Mouse (Mus musculus) embryonic facial prominence, embryonic 10.5 days (tissue): ENCODE measurements around the gene Ikbke. TPM values are rescaled to one million over a fixed set of nuclear protein-coding genes. Genes with fewer than 3 reads are reported as not detected.
"Not testable (repeated sequence)": the region's sequence is repeated elsewhere in the genome, so short reads cannot be mapped to it uniquely, and the experiment has no call there.

Experiments used
- DNase-seq: peaks from one replicate; pipeline ENCODE4 v3.0.0-alpha.2; 2017; ENCODE audit warnings: low spot score
- H3K27ac ChIP-seq: fragments of 300-500 bp; sonication (generic); replicated peaks from 2 replicates; pipeline ENCODE4 v1.5.1; 2016; ENCODE audit warnings: mild to moderate bottlenecking
- H3K27me3 ChIP-seq: fragments of 300-500 bp; sonication (generic); replicated peaks from 2 replicates; pipeline ENCODE4 v1.6.1; 2016; ENCODE audit warnings: low read depth, mild to moderate bottlenecking; ENCODE audit not compliant: poor library complexity, severe bottlenecking
- H3K36me3 ChIP-seq: fragments of 300-500 bp; sonication (generic); replicated peaks from 2 replicates; pipeline ENCODE4 v1.6.1; 2016; ENCODE audit warnings: mild to moderate bottlenecking, moderate library complexity
- H3K4me1 ChIP-seq: fragments of 300-500 bp; sonication (generic); 2 replicates; pipeline ENCODE4 v1.6.1; 2016
- H3K4me3 ChIP-seq: fragments of 300-500 bp; sonication (generic); 2 replicates; pipeline ENCODE4 v1.5.1; 2016; ENCODE audit warnings: mild to moderate bottlenecking, moderate library complexity
- H3K9me3 ChIP-seq: fragments of 300-500 bp; sonication (generic); 2 replicates; pipeline ENCODE4 v1.6.1; 2016; ENCODE audit warnings: mild to moderate bottlenecking
- WGBS: fragments of 180-500 bp; shearing (Covaris S2); methylation state at CpG from one replicate; pipeline ENCODE4 v1.1.7; 2016; 5-methylcytosine and 5-hydroxymethylcytosine counted together
- polyA plus RNA-seq: library from polyadenylated mRNA; unstranded; fragments of >200 nt; fragmentation: Nextera tagmentation; extraction: Ambion mirVana; gene quantifications from 2 replicates; pipeline ENCODE4 v1.2.1, GENCODE M21; 2016

Ikbke gene
- polyA plus RNA-seq = 0.94 and 1.6 TPM in 2 replicates

GRCm38 (mm10) chr1:131279456-131279776 is at the start of gene Ikbke:
TSS of gene Ikbke (minus strand) at chr1:131279606.
- no peaks in the 10 kb centered on the region for H3K9me3 ChIP-seq
- no peaks in the 10 kb centered on the region for H3K27me3 ChIP-seq
- peak within 1 kb of the TSS; percentile 47 for H3K4me3 ChIP-seq
- peak within 1 kb of the TSS; percentile 70 for H3K27ac ChIP-seq
- no peaks in the 10 kb centered on the region for H3K36me3 ChIP-seq
- WGBS = 45% methylated on average over 4 of the region's 4 CpGs
- peaks cover 43% of the 10 kb centered on the region for H3K4me1 ChIP-seq
- DNase-seq = no peak

- not testable (repeated sequence) for H3K4me3 ChIP-seq, H3K27ac ChIP-seq, DNase-seq, H3K9me3 ChIP-seq, H3K4me1 ChIP-seq, H3K27me3 ChIP-seq
- 95% methylated on average over 1 of the region's 1 CpGs for WGBS
- H3K36me3 ChIP-seq = peaks cover 54% of the 10 kb centered on the region
Observed at GRCm38 (mm10) chr1:131329093-131329492, 49.7 kb upstream of the Ikbke start.

GRCm38 (mm10) chr1:131327167-131327566 is 47.8 kb upstream of the Ikbke start:
- WGBS = 92% methylated on average over 1 of the region's 1 CpGs
- Histone ChIP-seq H3K4me1 (no peaks in the 10 kb centered on the region), H3K4me3 (no peak overlapping the region), H3K27ac (no peak overlapping the region), H3K27me3 (no peaks in the 10 kb centered on the region), H3K36me3 (peaks cover 43% of the 10 kb centered on the region), H3K9me3 (no peaks in the 10 kb centered on the region)
- DNase-seq = no peak

- no peak for DNase-seq
- H3K27ac ChIP-seq = no peak overlapping the region
- H3K9me3 ChIP-seq = no peaks in the 10 kb centered on the region
- H3K4me1 ChIP-seq = no peaks in the 10 kb centered on the region
- H3K27me3 ChIP-seq = no peaks in the 10 kb centered on the region
- no peak overlapping the region for H3K4me3 ChIP-seq
- 83% methylated on average over 3 of the region's 3 CpGs for WGBS
- peaks cover 52% of the 10 kb centered on the region for H3K36me3 ChIP-seq
Observed at GRCm38 (mm10) chr1:131324816-131325463, 45.5 kb upstream of the Ikbke start.

- no peak for DNase-seq
- no peaks in the 10 kb centered on the region for H3K4me1 ChIP-seq
- H3K36me3 ChIP-seq = peaks cover 74% of the 10 kb centered on the region
- no peak overlapping the region for H3K27ac ChIP-seq
- H3K27me3 ChIP-seq = no peaks in the 10 kb centered on the region
- 87% methylated on average over 3 of the region's 3 CpGs for WGBS
- no peak overlapping the region for H3K4me3 ChIP-seq
- no peaks in the 10 kb centered on the region for H3K9me3 ChIP-seq
Observed at GRCm38 (mm10) chr1:131319598-131320330, 40.4 kb upstream of the Ikbke start.

GRCm38 (mm10) chr1:131318397-131318796 is 39.0 kb upstream of the Ikbke start:
- DNase-seq = no peak
- Histone ChIP-seq H3K4me3 (no peak overlapping the region), H3K36me3 (peaks cover 79% of the 10 kb centered on the region), H3K4me1 (no peaks in the 10 kb centered on the region), H3K27me3 (no peaks in the 10 kb centered on the region), H3K9me3 (no peaks in the 10 kb centered on the region), H3K27ac (no peak overlapping the region)
- WGBS = 95% methylated on average over 2 of the region's 2 CpGs

GRCm38 (mm10) chr1:131317625-131318024 is 38.2 kb upstream of the Ikbke start:
- H3K4me1 ChIP-seq = no peaks in the 10 kb centered on the region
- no peak overlapping the region for H3K27ac ChIP-seq
- DNase-seq = no peak
- no peak overlapping the region for H3K4me3 ChIP-seq
- no peaks in the 10 kb centered on the region for H3K9me3 ChIP-seq
- peaks cover 85% of the 10 kb centered on the region for H3K36me3 ChIP-seq
- WGBS = 92% methylated on average over 5 of the region's 5 CpGs
- no peaks in the 10 kb centered on the region for H3K27me3 ChIP-seq

- WGBS = 87% methylated on average over 3 of the region's 3 CpGs
- H3K9me3 ChIP-seq = no peaks in the 10 kb centered on the region
- H3K36me3 ChIP-seq = peaks cover 69% of the 10 kb centered on the region
- H3K27ac ChIP-seq = no peak overlapping the region
- H3K27me3 ChIP-seq = no peaks in the 10 kb centered on the region
- H3K4me3 ChIP-seq = no peak overlapping the region
- no peak for DNase-seq
- H3K4me1 ChIP-seq = peaks cover 9% of the 10 kb centered on the region
Observed at GRCm38 (mm10) chr1:131311284-131311683, 31.9 kb upstream of the Ikbke start.

DNA sequence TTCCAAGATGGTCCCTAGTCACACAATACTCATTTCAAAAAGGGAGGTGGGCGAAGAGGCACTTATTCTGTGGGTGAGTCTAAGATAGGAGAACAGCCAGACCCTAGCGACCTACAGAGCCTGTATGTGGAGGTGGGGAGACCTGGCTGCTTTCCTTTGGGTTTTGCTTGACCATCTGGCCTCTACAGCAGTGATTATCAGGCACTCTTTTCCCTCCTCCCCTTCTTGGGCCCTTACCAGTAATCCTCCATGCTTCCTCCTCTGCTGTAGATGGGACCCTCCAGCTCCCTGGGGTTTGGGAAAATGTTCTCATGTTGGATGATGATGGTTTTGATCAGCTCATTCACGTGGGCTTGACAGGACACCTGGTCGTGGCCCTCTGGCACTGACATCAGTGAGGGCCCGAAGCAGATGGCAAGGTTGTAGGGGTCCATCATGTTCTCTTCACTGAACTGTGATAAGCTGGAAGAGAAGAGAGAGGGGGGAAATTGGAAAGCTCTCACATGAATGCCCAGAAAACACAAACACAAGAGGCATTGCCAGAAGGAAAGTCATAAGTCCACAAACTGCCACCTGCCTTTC is 30.9 kb upstream of the Ikbke start:
- DNase-seq = no peak
- Histone ChIP-seq H3K36me3 (peaks cover 59% of the 10 kb centered on the region), H3K27me3 (no peaks in the 10 kb centered on the region), H3K4me3 (no peak overlapping the region), H3K27ac (no peak overlapping the region), H3K4me1 (peaks cover 9% of the 10 kb centered on the region), H3K9me3 (no peaks in the 10 kb centered on the region)
- 90% methylated on average over 5 of the region's 5 CpGs for WGBS

DNA sequence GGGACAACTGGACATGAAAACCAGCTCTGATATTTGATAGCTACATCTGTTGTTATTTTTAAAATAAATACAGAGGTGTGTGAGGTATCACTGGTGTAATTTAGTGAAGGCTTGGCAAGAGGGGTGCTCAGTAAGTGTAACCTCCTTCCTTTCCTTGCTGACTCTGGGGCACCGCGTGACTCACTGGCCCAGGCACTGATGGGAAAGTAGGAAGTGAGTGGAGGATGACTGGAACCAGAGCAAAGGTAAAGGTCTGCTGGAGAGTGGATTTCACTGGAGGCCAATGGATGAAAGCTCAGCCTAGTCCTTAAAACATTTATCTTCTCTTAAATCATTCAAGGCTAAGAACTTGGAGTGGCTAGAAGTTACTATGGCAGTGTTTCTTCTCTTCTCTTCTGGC is 21.3 kb upstream of the Ikbke start:
- Histone ChIP-seq H3K36me3 (peaks cover 58% of the 10 kb centered on the region), H3K27me3 (no peaks in the 10 kb centered on the region), H3K4me1 (no peaks in the 10 kb centered on the region), H3K9me3 (no peaks in the 10 kb centered on the region), H3K4me3 (no peak overlapping the region), H3K27ac (no peak overlapping the region)
- 98% methylated on average over 2 of the region's 2 CpGs for WGBS
- DNase-seq = no peak

DNA sequence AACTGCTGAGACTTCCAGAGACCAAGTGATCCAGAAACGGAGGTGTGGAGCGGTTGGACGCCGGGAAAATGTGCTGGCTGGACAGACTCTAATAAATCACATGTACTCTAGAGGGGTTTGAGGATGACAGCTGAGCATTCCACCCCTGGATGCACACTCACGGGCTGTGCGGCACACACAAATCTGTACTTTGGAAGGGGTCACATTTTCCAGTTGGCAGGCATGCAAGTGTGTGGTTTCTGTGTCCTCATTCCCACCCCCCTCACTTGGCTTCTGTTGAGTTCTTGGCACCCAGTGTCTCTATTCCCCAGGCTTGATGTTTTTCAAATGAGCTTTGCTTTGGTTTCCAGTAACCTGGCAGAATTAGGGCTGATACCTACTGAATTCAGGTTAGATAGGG is 20.4 kb upstream of the Ikbke start:
- WGBS = 90% methylated on average over 6 of the region's 6 CpGs
- DNase-seq = no peak

DNA sequence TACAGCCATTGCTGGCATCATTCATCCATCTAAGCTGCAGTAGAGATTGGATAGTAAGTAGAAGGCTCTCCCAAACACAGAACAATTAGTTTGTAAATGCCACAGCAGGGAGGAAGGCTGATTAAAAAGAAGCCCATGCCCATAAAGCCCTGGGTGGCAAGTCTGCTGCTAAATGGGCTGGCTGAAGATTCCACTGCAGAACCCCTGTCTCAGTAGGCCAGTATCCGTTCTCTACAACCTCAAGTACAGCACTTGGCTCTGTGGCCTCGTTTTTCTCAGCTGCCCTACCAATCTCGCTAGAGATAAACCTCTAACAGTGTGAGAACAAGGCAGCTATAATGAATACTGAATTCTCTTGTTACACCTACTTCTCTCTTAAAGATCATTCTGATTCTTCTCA is 19.8 kb upstream of the Ikbke start:
- Histone ChIP-seq H3K4me3 (no peak overlapping the region), H3K27me3 (no peaks in the 10 kb centered on the region), H3K36me3 (peaks cover 71% of the 10 kb centered on the region), H3K27ac (no peak overlapping the region), H3K4me1 (no peaks in the 10 kb centered on the region), H3K9me3 (no peaks in the 10 kb centered on the region)
- 67% methylated on average over 3 of the region's 3 CpGs for WGBS
- no peak for DNase-seq

More for the DNA sequence above, 20.4 kb upstream of the Ikbke start:
- Histone ChIP-seq H3K36me3 (peaks cover 67% of the 10 kb centered on the region), H3K4me1 (no peaks in the 10 kb centered on the region), H3K27ac (no peak overlapping the region), H3K27me3 (no peaks in the 10 kb centered on the region), H3K9me3 (no peaks in the 10 kb centered on the region), H3K4me3 (no peak overlapping the region)

- Histone ChIP-seq H3K27ac (no peak overlapping the region), H3K4me3 (no peak overlapping the region), H3K4me1 (no peaks in the 10 kb centered on the region), H3K9me3 (no peaks in the 10 kb centered on the region), H3K36me3 (peaks cover 80% of the 10 kb centered on the region), H3K27me3 (no peaks in the 10 kb centered on the region)
- 94% methylated on average over 9 of the region's 9 CpGs for WGBS
- no peak for DNase-seq
Observed at GRCm38 (mm10) chr1:131298171-131298570, 18.8 kb upstream of the Ikbke start.
